Mouse (Mus musculus): Measurements from ENCODE around the gene Boll.
"Not testable (repeated sequence)": the region's sequence is repeated elsewhere in the genome, so short reads cannot be mapped to it uniquely, and the experiment has no call there.

Boll gene

DNA sequence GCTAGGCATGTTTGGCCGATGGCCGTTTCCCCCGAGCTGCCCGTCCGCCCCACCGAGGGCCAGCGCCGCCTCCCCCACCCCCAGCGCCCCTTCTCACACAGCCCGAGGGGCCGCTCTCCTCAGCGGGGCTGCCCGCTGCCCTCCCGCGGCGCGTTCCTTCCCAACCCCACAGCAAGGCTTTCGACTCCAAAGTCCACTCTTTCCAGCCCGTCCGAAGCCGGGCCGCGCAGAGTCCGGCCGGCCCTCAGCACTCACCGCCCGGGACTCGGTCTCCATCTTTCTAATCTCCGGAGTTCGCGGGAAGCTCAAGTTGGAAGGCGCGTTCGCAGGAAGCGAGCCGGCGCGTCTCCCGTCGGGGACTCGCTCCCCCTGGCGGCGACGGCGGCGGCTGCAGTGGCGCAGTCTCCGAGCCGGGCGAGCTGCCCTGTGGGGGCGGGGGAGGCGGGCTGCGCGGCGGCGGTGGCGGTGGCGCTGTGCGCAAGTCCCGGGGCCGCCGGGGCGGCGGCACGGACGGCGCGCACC, at the start of gene Boll:
TSS of gene Boll (minus strand) at position 426 of the 522 bp plus-strand sequence.
- peak; percentile 62 for DNase-seq (ENCODE audit: low read depth, low spot score)

DNA sequence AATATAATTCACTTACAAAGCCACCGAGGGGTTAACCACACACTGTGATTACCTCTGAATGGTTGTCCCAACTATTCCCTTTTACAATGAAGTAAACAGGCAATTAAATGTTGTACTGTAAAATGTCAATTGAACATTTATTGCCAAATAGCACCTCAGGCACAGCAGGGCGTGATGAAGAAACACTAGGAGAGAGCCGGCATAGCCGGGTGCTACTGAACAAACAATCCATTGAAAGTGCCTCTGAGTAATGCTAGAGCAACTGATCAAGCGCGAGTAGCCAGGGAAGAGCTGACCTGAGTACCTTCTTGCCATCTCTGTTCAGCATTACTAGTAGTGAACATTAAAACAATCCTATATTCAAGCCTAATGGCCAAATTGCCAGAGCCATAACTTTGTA, 49.3 kb upstream of the Boll start:
- DNase-seq (ENCODE audit: low read depth, low spot score): no peak

DNA sequence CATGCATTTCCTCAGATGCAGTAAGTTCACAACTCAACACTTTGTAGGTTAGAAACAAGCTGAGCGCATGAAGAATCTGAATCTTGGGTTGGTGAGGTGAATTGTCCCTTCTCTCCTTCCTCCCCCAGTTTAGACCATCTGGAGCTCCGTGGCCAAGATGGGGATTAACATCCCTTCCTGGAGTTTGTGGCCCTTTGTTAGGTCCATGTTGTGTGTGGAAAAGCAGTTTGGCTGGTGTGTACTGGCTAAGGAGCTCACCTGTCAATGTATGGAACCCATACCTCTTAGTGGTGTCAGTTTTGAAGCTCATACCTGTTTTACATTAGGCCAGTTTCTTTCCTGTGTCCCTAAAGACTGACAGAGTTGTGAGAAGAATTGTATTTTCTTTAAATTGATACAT, 47.8 kb upstream of the Boll start:
- no peak for DNase-seq (ENCODE audit: low read depth, low spot score)

DNA sequence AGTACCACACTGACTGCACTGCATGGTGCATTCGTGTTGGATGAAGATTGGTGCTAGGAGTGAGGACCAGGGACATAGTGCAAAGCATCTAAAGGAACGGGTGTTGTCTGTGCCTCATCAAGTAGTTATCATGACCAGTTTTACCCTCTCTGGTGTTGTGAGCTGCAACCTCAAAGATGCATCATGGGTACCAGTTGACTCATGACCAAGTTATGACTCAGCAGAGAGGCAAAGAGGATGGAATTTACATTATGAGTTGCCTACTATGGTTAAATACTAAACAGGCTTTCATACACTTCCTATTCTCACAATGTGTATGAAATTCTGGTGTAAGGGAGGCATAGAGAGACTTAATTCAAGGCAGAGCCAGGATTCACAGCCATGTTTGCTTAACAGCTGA, 47.4 kb upstream of the Boll start:
- DNase-seq (ENCODE audit: low read depth, low spot score): no peak

DNA sequence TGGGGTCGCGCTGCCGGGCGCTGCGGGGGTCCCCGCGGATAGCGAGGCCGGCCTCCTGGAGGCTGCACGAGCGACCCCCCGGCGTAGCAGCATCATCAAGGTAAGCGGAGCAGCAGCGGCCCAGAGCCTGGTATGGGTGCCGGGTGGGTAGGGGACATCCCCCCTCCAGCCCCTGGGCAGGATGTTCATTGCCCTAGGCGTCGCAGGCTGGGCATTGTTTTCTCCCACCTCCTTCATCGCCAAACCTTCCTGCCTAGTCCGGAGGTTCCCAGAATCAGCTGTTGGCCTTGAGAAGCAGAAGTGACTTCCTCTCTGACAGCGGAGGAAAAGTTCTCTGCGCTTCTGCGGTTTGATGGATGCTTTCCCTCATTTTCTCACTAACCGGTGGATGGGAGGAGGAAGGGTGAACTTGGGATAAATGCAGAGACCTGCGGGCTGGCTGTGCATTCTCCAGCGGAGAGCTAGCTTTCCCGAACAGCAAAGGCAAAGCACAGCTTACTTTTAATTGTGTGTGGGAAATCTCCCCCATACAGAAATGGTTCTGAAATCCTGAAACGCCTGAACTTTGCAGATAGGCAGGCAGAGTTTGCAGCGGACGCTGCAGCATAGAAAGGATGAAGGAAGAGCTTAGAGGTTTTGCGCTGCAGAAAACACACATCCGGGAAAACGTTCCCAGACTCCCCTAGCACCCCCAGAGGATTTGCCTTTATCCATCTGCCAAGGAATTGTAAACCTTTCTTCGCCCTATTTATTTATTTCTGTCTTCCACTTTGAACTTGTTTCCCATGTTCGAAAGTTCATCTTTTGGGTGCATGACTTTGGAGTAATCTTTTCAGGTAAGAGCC, 43.5 kb upstream of the Boll start:
- DNase-seq (ENCODE audit: low read depth, low spot score): peak; percentile 4

DNA sequence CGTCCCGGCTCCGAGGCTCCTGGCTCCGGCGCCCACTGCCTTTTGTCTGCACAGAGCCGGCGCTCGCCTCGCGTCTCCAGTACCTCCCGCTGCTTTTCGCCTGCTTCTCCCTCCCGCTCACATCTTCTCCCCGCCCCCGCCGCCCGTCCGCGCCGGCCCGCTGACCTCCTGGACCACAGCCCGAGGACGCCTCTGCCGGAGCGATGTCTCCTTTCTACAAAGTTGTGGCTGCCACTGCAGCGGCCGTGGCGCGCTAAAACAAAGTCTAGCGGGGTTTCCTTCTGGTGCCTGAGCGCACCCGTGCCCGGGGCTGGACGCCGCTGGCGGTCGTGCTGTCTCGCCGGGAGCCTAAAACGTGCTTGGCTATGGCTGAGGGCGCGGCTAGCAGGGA, 42.7 kb upstream of the Boll start:
- DNase-seq (ENCODE audit: low read depth, low spot score): no peak

DNA sequence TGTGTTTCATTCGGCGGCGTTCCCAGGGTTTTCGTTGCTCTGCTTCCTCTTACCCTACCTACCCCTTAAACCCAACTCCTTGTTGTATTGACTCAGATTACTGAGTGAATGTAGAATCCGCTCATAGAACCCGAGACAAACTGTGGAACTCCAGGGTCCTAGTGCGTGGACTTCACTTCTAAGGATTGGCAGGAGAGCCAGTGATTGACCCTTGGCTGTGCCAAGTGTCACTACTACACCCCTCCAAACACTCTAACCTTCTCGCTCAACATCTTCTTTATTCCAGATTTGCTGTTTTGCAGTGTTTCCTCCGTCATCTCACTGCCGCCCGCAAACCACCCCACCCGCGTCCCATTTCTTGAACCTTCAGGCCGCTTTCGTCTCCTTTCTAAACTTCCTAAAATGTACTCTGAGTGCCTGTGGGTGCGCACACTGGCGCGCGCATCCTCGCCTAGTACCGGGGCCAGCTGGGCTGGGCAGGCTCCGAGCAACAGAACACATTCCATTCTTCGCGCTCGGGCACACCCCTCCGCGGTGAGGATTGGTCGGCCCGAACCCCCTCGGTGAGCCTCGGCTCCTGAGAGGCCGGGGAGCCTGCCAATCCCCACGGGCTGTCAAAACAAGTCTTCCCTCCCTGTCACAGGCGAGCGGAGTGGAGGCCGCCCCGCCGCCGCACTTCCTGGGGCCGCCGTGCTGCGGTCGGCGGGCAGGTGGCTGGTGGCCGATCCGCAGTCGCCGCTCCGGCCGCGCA, 42.2 kb upstream of the Boll start, which contains the start of gene Plcl1:
TSS of gene Plcl1 (plus strand) at position 650 of the 751 bp plus-strand sequence.
- peak; percentile 79 for DNase-seq (ENCODE audit: low read depth, low spot score)

DNA sequence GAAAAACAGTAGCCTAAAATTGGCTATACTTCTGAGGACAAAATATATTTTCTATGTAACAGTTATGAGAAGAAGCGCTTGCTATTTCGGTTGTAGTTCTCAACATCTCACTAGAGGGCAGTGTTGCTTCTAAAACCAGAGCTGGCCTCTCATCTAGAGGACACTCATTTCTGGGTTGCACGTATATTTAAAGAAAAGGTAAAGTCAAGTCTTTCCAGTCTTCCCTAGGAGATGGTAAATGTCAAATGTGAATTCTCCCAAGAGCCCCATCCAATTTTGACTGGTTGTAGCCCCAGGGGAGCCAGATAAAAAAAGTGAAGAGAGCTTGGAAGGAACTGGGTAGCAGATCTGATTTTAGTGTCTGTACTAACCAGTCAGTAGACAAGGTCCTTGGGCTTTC, 41.2 kb upstream of the Boll start:
- peak; percentile 69 for DNase-seq (ENCODE audit: low read depth, low spot score)

DNA sequence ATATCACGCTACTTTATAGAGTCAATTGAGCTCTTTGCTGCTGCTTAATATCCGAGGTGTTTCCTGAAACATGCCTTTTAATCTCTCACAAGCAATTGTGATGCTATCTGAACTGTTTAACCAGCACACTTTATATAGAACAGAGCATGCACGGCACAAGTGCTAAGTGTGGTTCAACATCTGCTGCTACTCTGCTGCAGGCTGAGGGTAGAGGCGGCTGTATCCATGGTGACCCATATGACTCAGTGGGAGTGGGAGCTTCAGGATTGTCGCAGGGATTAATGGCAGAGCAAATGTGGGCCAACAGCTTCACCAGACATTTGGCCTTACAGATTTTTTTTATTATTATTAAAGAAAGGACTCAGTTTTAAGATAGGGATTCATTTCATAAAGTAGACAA, 36.6 kb upstream of the Boll start:
- DNase-seq (ENCODE audit: low read depth, low spot score): peak; percentile 9

DNA sequence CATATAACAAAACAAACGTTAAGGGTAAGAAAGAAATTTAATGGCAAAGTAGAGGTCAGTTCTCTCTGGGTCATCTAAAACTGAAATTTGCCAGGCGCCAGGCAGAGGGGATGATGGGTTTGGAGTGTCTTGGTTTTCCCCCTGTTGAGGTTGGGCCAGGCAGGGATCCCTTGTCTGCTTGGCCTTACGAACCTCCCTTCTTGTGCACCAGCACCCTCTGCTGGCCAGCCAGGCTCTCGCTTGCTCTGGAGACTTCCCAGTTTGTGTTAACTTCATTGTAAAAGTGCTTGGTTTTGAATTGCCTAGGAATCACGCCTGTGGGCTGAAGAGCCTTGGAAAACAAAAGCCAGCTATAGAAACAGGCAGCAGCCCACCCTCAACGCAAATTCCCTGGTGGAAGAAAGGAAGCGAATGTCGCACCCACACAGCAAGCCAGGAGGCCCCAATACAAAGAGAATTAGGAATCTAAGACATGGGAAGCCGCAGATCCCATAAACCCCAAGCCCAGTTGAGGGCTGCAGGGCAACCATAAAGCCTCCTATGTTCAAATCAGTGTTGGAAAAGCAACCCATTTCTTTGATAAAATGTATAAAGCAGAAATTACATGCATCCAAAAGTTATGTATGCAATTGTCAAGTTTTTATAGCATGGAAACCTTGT, 20.0 kb upstream of the Boll start:
- DNase-seq (ENCODE audit: low read depth, low spot score): peak; percentile 59

DNA sequence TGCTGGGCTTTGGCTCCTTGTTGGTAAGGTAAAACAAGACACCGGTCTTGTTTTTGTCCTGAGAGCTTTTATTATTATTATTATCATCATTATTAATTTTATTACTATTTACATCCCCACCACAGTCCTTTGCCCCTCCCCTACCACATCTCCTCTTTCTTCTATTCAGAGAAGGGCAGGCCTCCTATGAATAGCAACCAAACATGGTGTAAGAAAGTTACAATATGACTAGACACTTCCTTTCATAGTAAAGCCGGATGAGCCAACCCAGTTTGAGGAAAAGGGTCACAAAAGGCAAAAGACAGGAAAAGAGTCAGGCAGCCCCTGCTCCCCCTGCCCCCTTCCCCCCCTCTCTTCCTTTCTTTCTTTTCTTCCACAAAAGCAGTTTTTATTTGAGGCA, 17.3 kb upstream of the Boll start:
- no peak for DNase-seq (ENCODE audit: low read depth, low spot score)

DNA sequence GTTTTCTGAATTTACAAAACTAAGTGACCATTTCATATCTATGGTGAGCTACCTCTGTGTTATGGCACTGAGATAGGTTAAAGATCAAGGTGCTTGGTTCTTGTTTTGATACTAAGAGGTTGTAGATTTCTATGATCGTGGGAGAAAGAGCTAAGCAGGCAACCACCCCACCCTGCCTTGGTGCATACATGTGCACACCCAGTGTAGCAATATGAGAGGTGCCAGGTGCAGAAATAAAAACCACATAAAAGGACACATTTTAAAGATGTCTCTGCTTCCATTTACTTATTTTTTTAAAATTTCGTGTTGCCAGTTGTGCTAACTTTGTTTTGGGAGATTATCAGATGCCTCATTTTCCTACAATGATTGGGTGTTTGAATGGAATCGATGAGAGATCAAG, 9.4 kb upstream of the Boll start:
- no peak for DNase-seq (ENCODE audit: low read depth, low spot score)

DNA sequence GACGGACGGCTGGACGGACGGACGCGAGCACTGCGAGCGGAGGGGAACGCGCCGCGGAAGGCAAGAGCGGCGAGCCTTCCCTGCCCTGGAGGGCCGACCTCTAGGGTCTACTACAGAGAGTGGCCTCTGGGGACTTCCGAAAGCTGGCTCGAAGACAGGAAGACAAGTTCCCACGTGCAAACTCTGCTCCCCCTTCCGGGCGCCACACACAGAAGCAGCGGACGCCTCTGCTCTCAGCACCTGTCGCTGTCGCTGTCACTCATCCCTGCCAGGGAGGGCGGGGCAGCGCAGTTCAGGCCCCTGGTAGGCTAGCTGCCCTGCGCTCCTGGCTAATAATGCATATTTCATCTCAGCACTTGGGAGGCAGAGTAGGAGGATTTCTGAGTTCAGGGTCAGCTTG, 317 bp upstream of the Boll start:
- DNase-seq (ENCODE audit: low read depth, low spot score): peak; percentile 16

DNA sequence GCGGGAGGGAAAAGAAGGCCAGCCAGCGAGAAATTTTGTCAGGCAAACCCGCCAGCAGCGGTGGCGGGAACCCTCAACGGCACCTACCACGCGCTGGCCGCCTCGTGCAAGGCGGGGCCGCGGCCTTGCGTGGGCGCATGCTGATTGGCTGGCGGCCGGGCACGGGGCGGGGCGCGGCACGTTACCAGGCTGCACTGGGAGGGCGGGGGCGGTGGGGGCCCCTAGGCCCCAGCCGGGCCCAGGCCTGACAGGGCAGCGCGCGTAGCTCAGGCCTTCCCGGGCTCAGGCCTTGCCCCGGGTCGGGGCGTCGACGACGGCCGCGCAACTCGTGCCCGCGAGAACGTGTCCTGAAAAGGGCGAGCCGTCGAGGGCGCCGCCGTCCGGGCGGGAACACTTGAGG, 635 bp downstream of the Boll start:
- DNase-seq (ENCODE audit: low read depth, low spot score): no peak

DNA sequence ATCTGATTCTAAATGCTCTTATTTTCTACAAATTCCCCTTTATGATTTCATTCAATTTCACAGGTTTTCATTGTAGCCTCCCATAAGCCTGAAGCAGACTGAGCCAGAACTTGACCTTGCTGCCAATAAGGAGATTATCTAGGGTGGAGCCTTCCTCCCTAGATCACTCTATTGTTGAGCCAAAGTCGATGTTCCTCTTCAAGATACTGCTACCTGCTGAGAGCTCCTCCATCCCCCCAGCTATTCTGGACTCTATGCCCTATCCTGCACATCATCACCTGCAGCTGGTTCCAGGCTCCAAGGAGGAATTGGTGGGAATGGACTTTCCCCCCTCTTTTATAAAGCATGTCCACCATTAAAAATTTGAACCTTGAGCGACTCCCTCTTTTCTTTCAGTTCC, 11.4 kb downstream of the Boll start:
- not testable (repeated sequence) for DNase-seq (ENCODE audit: low read depth, low spot score)

DNA sequence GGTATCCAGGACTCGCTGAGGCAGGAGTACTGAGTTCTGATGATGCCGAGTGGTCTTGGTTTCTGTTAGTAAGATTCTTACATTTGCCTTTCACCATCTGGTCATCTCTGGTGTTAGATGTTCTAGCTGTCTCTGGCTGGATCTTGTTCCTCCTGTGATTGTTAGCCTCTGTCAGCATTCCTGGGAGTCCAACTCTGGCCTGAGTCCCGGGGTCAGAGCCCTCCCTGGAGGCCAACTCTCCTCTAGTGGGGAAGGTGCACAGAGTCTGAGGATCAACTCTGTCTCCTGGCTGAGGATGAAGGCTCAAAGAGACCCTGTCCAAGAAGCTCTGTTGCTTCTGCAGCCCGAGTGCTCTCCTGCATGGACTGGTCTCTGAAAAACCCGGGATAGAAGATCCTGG, 37.8 kb downstream of the Boll start:
- DNase-seq (ENCODE audit: low read depth, low spot score): not testable (repeated sequence)

DNA sequence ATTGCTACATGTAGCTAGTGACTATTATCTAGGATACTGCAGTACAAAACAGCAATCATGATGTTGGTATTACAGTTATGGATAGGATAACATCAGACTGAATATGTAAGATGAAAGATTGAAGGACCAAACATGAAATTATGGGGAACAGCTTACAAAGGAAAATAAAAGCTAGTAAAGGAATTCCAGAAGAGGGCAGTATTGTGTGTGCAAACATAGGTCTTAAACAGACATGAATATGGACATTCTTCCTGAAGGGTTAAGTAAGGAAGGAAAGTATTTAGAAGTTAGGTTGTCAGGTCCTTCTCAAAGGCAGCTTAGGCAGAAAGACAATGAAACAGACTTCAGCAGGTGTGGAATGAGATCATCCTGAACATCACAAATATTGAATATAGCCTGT, 62.2 kb downstream of the Boll start:
- peak; percentile 6 for DNase-seq (ENCODE audit: low read depth, low spot score)

DNA sequence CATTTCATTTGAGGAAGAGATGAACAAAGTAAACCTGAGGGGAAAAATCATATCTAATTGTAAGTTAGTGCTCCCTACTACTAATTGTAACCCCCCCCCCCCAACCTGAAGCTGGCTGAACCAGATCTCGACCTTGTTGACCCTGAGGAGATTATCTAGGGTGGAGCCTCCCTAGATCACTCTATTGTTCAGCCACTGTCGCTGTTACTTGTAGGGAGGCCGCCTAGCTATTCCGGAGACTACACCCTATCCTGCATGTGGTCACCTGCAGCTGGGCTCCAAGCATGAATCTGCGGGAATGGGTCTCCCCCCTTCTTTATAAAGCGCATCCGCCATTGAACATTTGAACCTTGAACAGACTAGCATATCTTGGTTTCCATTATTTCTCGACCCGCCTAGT, 84.2 kb downstream of the Boll start:
- no peak for DNase-seq (ENCODE audit: low read depth, low spot score)

DNA sequence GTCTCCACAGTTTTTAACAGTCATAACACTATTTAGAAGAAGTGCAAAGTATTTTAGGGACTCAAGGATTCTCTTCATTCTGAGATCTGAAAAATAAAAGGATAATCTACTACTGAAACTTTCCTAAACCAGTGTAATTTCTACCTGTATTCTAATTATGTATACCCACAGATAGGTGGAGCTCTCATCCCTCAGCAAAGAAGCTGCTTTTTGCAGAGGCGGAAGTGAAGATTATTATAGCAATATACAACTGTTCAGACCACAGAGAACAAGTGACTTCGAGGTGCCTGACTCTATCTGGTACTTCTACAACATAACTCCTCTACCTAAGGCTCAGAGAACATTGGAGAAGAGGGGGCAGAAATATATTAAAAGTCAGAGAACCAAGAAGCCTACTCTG, 97.8 kb downstream of the Boll start:
- DNase-seq (ENCODE audit: low read depth, low spot score): no peak

DNA sequence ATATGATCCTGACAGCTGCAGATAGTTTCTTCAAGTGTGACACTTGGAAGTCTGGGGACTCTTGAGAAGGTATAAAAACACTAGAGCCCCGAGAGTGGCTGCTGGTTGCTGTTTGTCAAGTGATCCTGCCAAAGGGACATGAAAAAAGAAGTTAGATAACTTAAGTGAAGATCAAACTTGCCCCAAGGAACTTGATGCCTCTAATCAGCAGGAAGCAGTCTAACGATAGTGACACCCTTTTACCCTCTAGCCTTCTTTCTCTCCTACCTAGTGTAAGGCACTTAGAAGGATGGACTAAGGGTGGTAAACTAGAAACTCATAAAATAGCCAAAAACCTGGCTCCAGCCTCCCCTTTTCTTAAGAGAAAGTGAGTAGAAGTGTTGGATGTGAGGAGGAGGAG, 98.9 kb downstream of the Boll start:
- DNase-seq (ENCODE audit: low read depth, low spot score): no peak

DNA sequence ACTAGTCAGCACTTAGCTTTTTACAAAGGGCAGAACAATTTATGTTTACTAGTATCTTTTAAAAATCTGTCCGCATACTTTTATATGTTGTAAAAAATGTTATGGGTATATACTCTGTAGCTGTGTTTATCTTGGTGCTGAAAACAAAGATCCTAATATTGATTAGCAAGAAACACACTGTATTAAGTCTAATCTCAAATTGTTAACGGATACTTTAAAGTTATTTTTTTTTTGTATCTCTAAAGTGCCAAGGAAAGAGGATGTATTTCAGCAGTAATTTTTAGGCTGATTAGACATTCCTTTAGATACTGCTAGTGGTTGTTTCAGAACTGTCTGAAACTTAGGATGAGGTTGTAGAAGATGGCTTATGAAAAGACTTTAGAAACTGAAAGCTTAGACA, 116.9 kb downstream of the Boll start:
- no peak for DNase-seq (ENCODE audit: low read depth, low spot score)

DNA sequence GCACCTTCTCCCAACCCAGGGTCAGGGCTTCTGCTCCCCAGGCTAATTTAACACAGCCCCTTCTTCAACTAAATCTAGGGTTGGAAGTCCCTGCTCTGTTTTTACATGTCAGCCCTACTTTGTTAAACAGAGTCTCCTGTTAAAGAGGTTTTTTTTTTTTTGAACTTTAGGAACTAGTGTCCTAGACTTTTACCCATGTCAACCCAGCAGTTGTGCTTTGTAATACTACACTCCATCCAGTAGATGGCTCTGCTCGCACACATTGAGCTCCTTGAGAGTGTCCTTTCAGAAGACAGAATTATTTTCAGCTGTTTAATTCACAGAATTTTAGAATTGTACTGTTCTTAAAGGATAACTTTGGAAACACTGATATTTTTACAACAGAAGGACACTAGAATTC, 124.0 kb downstream of the Boll start:
- peak; percentile 61 for DNase-seq (ENCODE audit: low read depth, low spot score)

All from retina, postnatal 7 days (tissue).